22 mouse cellular contexts compared by ENCODE assay signal in genomic region chr5:123296972-123297754, GRCm38 (mm10). TPM values are rescaled to one million over a fixed set of nuclear protein-coding genes. Genes with fewer than 3 reads are reported as not detected.
DNase-seq lines count a peak whose midpoint lies in the region; ATAC-seq and TF ChIP-seq lines count a peak whose summit lies in the region.
"Had no signal": no experiment of that assay in that cellular context is flagged by ENCODE, and none has a peak within 500 bp of the region (broad histone marks: within the 10 kb centered on the region; RNA-seq: fewer than 3 reads in every experiment).

No protein-coding gene starts in this region.

- 0 out of 2 replicates have a peak, but pooled peaks have one; percentile 13 for ATAC-seq in heart, postnatal 0 days (ENCODE audit: insufficient read depth, low read depth)
- ATAC-seq in embryonic facial prominence, embryonic 14.5 days (ENCODE audit: low read depth), result peak; percentile 34
- ATAC-seq in hindbrain, embryonic 12.5 days (ENCODE audit: low FRiP score), result no peak
- ATAC-seq in intestine, embryonic 16.5 days, result no peak
- ATAC-seq: inflammation-experienced regulatory T-cells, adult 6 months had no signal

- no peak overlapping the region for H3K4me2 ChIP-seq in heart, postnatal 0 days (ENCODE audit: low read depth, low read length)
- no peak overlapping the region for H3K4me2 ChIP-seq in embryonic facial prominence, embryonic 14.5 days (ENCODE audit: low read depth, low read length)
- H3K4me2 ChIP-seq in hindbrain, embryonic 12.5 days (replicated peaks), result no peak overlapping the region
- H3K4me2 ChIP-seq in intestine, embryonic 16.5 days (ENCODE audit: low read depth, low read length), result no peak overlapping the region
- H3K4me2 ChIP-seq: embryonic facial prominence, embryonic 13.5 days; hindbrain, embryonic 14.5 days; limb, embryonic 15.5 days; lung, embryonic 14.5 days; midbrain, embryonic 12.5 days had no signal

- no peak for TF ChIP-seq EP300 in heart, postnatal 0 days (IDR thresholded peaks at IDR 0.05; ENCODE audit: low read depth)

- H3K36me3 ChIP-seq in heart, postnatal 0 days (replicated peaks; ENCODE audit: control insufficient read depth, insufficient read depth, low read length), result no peaks in the 10 kb centered on the region
- no peaks in the 10 kb centered on the region for H3K36me3 ChIP-seq in embryonic facial prominence, embryonic 14.5 days (ENCODE audit: control insufficient read depth, insufficient read depth, low read length)
- no peaks in the 10 kb centered on the region for H3K36me3 ChIP-seq in hindbrain, embryonic 12.5 days
- H3K36me3 ChIP-seq in intestine, embryonic 16.5 days (ENCODE audit: control insufficient read depth, insufficient read depth, low read length), result no peaks in the 10 kb centered on the region
- H3K36me3 ChIP-seq: embryonic facial prominence, embryonic 13.5 days; limb, embryonic 15.5 days; midbrain, embryonic 12.5 days had no signal

- TF ChIP-seq CTCF in heart, postnatal 0 days (IDR thresholded peaks at IDR 0.05; ENCODE audit: low read depth), result no peak

- H3K27me3 ChIP-seq in heart, postnatal 0 days (ENCODE audit: control insufficient read depth, insufficient read depth, low read length), result no peaks in the 10 kb centered on the region
- H3K27me3 ChIP-seq in embryonic facial prominence, embryonic 14.5 days (replicated peaks; ENCODE audit: control insufficient read depth, insufficient read depth, low read length), result no peaks in the 10 kb centered on the region
- peaks cover 3% of the 10 kb centered on the region; the same call in 1 of the 2 replicates for H3K27me3 ChIP-seq in hindbrain, embryonic 12.5 days
- H3K27me3 ChIP-seq in intestine, embryonic 16.5 days (replicated peaks; ENCODE audit: control insufficient read depth, insufficient read depth, low read length), result no peaks in the 10 kb centered on the region
- H3K27me3 ChIP-seq: embryonic facial prominence, embryonic 13.5 days; limb, embryonic 15.5 days had no signal

- intact Hi-C loops in left cerebral cortex, postnatal 14 days (cut with DNase I), result no loop called here

- no peaks in the 10 kb centered on the region for H3K9me3 ChIP-seq in heart, postnatal 0 days (replicated peaks; ENCODE audit: control insufficient read depth, low read length)
- H3K9me3 ChIP-seq in embryonic facial prominence, embryonic 14.5 days (ENCODE audit: control insufficient read depth, low read length), result no peaks in the 10 kb centered on the region
- no peaks in the 10 kb centered on the region for H3K9me3 ChIP-seq in hindbrain, embryonic 12.5 days (replicated peaks)
- no peaks in the 10 kb centered on the region for H3K9me3 ChIP-seq in intestine, embryonic 16.5 days (ENCODE audit: control insufficient read depth, low read length)
- H3K9me3 ChIP-seq: embryonic facial prominence, embryonic 13.5 days; limb, embryonic 15.5 days; midbrain, embryonic 12.5 days had no signal

- DNase-seq in heart, postnatal 0 days (ENCODE audit: low spot score), result no peak
- DNase-seq in heart, adult 11 months, result no peak
- peak; percentile 48 for DNase-seq in embryonic facial prominence, embryonic 14.5 days (ENCODE audit: low spot score)
- peak; percentile 29 to 59 for DNase-seq in kidney, adult 8-10 months
- peak; percentile 58 for DNase-seq in kidney, postnatal 14 days
- no peak for DNase-seq in left cerebral cortex, postnatal 14 days (ENCODE audit: low spot score in 2 of 2)
- DNase-seq: adrenal gland, postnatal 25 days; gastrocnemius, postnatal 36 days; heart, postnatal 14 days; left cerebral cortex, postnatal 4 days; lung, embryonic 14.5 days; right cerebral cortex, postnatal 14 days had no signal

- peaks cover 18% of the 10 kb centered on the region for H3K4me1 ChIP-seq in heart, postnatal 0 days (ENCODE audit: control insufficient read depth, insufficient read depth)
- H3K4me1 ChIP-seq in embryonic facial prominence, embryonic 14.5 days (ENCODE audit: control insufficient read depth, insufficient read depth, low read length), result peaks cover 10% of the 10 kb centered on the region; the same call in 1 of the 2 replicates
- H3K4me1 ChIP-seq in hindbrain, embryonic 12.5 days, result peaks cover 25% of the 10 kb centered on the region
- H3K4me1 ChIP-seq in intestine, embryonic 16.5 days (ENCODE audit: control insufficient read depth, insufficient read depth, low read length), result no peaks in the 10 kb centered on the region

- no peak overlapping the region for H3K4me3 ChIP-seq in heart, postnatal 0 days (ENCODE audit: low read depth, low read length)
- H3K4me3 ChIP-seq in embryonic facial prominence, embryonic 14.5 days (ENCODE audit: low read depth, low read length), result no peak overlapping the region
- H3K4me3 ChIP-seq in hindbrain, embryonic 12.5 days, result no peak overlapping the region
- no peak overlapping the region for H3K4me3 ChIP-seq in intestine, embryonic 16.5 days (ENCODE audit: low read length)
- H3K4me3 ChIP-seq: embryonic facial prominence, embryonic 13.5 days; left cerebral cortex, adult 2 months; limb, embryonic 15.5 days; midbrain, embryonic 12.5 days had no signal

- no peak overlapping the region for H3K9ac ChIP-seq in heart, postnatal 0 days (replicated peaks; ENCODE audit: low read depth, low read length)
- no peak overlapping the region for H3K9ac ChIP-seq in embryonic facial prominence, embryonic 14.5 days (ENCODE audit: low read depth, low read length)
- H3K9ac ChIP-seq in hindbrain, embryonic 12.5 days, result no peak overlapping the region
- no peak overlapping the region for H3K9ac ChIP-seq in intestine, embryonic 16.5 days (ENCODE audit: low read depth, low read length)
- H3K9ac ChIP-seq: embryonic facial prominence, embryonic 13.5 days; hindbrain, embryonic 14.5 days; limb, embryonic 15.5 days; liver, embryonic 14.5 days; lung, embryonic 14.5 days; midbrain, embryonic 12.5 days had no signal

- H3K27ac ChIP-seq in heart, postnatal 0 days (ENCODE audit: low read depth), result no peak overlapping the region
- H3K27ac ChIP-seq in embryonic facial prominence, embryonic 14.5 days (replicated peaks; ENCODE audit: low read depth, low read length), result no peak overlapping the region
- H3K27ac ChIP-seq in hindbrain, embryonic 12.5 days, result no peak overlapping the region
- no peak overlapping the region for H3K27ac ChIP-seq in intestine, embryonic 16.5 days (ENCODE audit: low read length)
- H3K27ac ChIP-seq: embryonic facial prominence, embryonic 13.5 days; hindbrain, embryonic 14.5 days; left cerebral cortex, adult 2 months; limb, embryonic 15.5 days; liver, embryonic 14.5 days; midbrain, embryonic 12.5 days had no signal

- WGBS in heart, postnatal 0 days, result 57% methylated on average over 23 of the region's 23 CpGs
- 57% methylated on average over 22 of the region's 23 CpGs for WGBS in embryonic facial prominence, embryonic 14.5 days
- 60% methylated on average over 22 of the region's 23 CpGs for WGBS in hindbrain, embryonic 12.5 days
- 59% methylated on average over 23 of the region's 23 CpGs for WGBS in intestine, embryonic 16.5 days

RNA-seq across cellular contexts. Expression of gene Wdr66, which starts 45.3 kb away (rescaled TPM):
- 3.1 and 7.3 TPM in 2 replicates for total RNA-seq in heart, postnatal 0 days (2014; rRNA removed; ENCODE audit: low replicate concordance)
- 3.1 and 4.0 TPM in 2 replicates for polyA plus RNA-seq in heart, postnatal 0 days (2015; fragmentation: Nextera tagmentation; extraction: Ambion mirVana)
- 2.5 and 3.2 TPM in 2 replicates for polyA plus RNA-seq in embryonic facial prominence, embryonic 14.5 days (2014; fragmentation: Nextera tagmentation; extraction: Ambion mirVana)
- 3.7 and 6.0 TPM in 2 replicates for polyA plus RNA-seq in hindbrain, embryonic 12.5 days (2016; fragmentation: Nextera tagmentation; extraction: Ambion mirVana)
- 1 to 10 TPM; 6.6 to 8.9 TPM for total RNA-seq in left cerebral cortex, postnatal 14 days (2021)
- polyA plus RNA-seq in intestine, embryonic 16.5 days (2015; fragmentation: Nextera tagmentation; extraction: Ambion mirVana), result 0.40 and 0.50 TPM in 2 replicates
- total RNA-seq: monocyte, adult 5-6 weeks had no signal

RNA-seq across cellular contexts. Expression of gene Bcl7a, which starts 46.5 kb away (rescaled TPM):
- total RNA-seq in heart, postnatal 0 days (2014; rRNA removed; ENCODE audit: low replicate concordance), result 10.2 and 11.2 TPM in 2 replicates
- polyA plus RNA-seq in heart, postnatal 0 days (2015; fragmentation: Nextera tagmentation; extraction: Ambion mirVana), result 6.6 TPM in 2 replicates
- polyA plus RNA-seq in embryonic facial prominence, embryonic 14.5 days (2014; fragmentation: Nextera tagmentation; extraction: Ambion mirVana), result 19.1 and 19.7 TPM in 2 replicates
- 56.6 and 59.9 TPM in 2 replicates for polyA plus RNA-seq in hindbrain, embryonic 12.5 days (2016; fragmentation: Nextera tagmentation; extraction: Ambion mirVana)
- 10 to 100 TPM; 76.2 to 79.1 TPM for total RNA-seq in left cerebral cortex, postnatal 14 days (2021)
- 12.8 and 13.0 TPM in 2 replicates for polyA plus RNA-seq in intestine, embryonic 16.5 days (2015; fragmentation: Nextera tagmentation; extraction: Ambion mirVana)

Comparison
In these comparisons a context has a peak if more than half of its experiments do, and no peak if none do; other contexts are left out.
1. ATAC-seq: peak in heart, postnatal 0 days (single experiment) and embryonic facial prominence, embryonic 14.5 days (single experiment); none in hindbrain, embryonic 12.5 days (single experiment) and intestine, embryonic 16.5 days (single experiment).
2. DNase-seq: peak in embryonic facial prominence, embryonic 14.5 days (single experiment), kidney, adult 8-10 months (2 of 2) and kidney, postnatal 14 days (single experiment); none in heart, postnatal 0 days (single experiment), heart, adult 11 months (single experiment) and left cerebral cortex, postnatal 14 days (0 of 2).